Mouse (Mus musculus) hindbrain, embryonic 16.5 days (tissue): Measurements from ENCODE around the gene Man1c1. TPM values are rescaled to one million over a fixed set of nuclear protein-coding genes. Genes with fewer than 3 reads are reported as not detected.

Source experiments
- ATAC-seq: fragments of 200-750 bp; cut with Nextera tagmentation; 2 replicates; pipeline ENCODE4 v1.8.0; 2017; ENCODE audit warnings: moderate TSS enrichment, moderate library complexity
- H3K27ac ChIP-seq: fragments of 300-500 bp; sonication (generic); 2 replicates; pipeline ENCODE4 v1.5.1; 2014; ENCODE audit warnings: low read depth, mild to moderate bottlenecking, control low read depth, low read length, moderate library complexity
- H3K27me3 ChIP-seq: fragments of 300-500 bp; sonication (generic); replicated peaks from 2 replicates; pipeline ENCODE4 v1.6.1; 2014; ENCODE audit warnings: low read length; ENCODE audit not compliant: control insufficient read depth, insufficient read depth
- H3K36me3 ChIP-seq: fragments of 300-500 bp; sonication (generic); 2 replicates; pipeline ENCODE4 v1.6.1; 2014; ENCODE audit warnings: mild to moderate bottlenecking, low read length, moderate library complexity, mixed read lengths; ENCODE audit not compliant: control insufficient read depth, insufficient read depth
- H3K4me1 ChIP-seq: fragments of 300-500 bp; sonication (generic); 2 replicates; pipeline ENCODE4 v1.6.1; 2014; ENCODE audit warnings: low read depth, low read length; ENCODE audit not compliant: control insufficient read depth, insufficient read depth
- H3K4me2 ChIP-seq: fragments of 300-500 bp; sonication (generic); 2 replicates; pipeline ENCODE4 v1.6.1; 2014; ENCODE audit warnings: mild to moderate bottlenecking, low read length, control low read depth, moderate library complexity
- H3K4me3 ChIP-seq: fragments of 300-500 bp; sonication (generic); 2 replicates; pipeline ENCODE4 v1.5.1; 2014; ENCODE audit warnings: mild to moderate bottlenecking, low read length, control low read depth, moderate library complexity
- H3K9ac ChIP-seq: fragments of 300-500 bp; sonication (generic); 2 replicates; pipeline ENCODE4 v1.6.1; 2014; ENCODE audit warnings: low read depth, mild to moderate bottlenecking, control low read depth, low read length, moderate library complexity
- H3K9me3 ChIP-seq: fragments of 300-500 bp; sonication (generic); 2 replicates; pipeline ENCODE4 v1.6.1; 2014; ENCODE audit warnings: mild to moderate bottlenecking, low read length, moderate library complexity; ENCODE audit not compliant: control insufficient read depth
- WGBS: fragments of 180-500 bp; shearing (Covaris S2); extraction: QIAGEN DNeasy Blood & Tissue Kit; methylation state at CpG from one replicate; pipeline ENCODE4 v1.1.7; 2014; 5-methylcytosine and 5-hydroxymethylcytosine counted together
- polyA plus RNA-seq: library from polyadenylated mRNA; unstranded; fragments of >200 nt; fragmentation: Nextera tagmentation; extraction: Ambion mirVana; gene quantifications from 2 replicates; pipeline ENCODE4 v1.2.1, GENCODE M21; 2015

The Man1c1 gene
- polyA plus RNA-seq, 1 experiment from 2014 or later: 3.7 TPM

GRCm38 (mm10) chr4:134534932-134535786 is 168.9 kb downstream of the Man1c1 start, which contains the start of gene Mtfr1l:
Gene Mtfr1l, minus strand, starts transcription at chr4:134535387.
- WGBS: under 1% methylated on average over 54 of the region's 71 CpGs

GRCm38 (mm10) chr4:134534124-134534886 is 169.8 kb downstream of the Man1c1 start:
- peak; percentile 2 for ATAC-seq
- Histone ChIP-seq H3K27ac (peak overlapping the region; percentile 86), H3K27me3 (no peaks in the 10 kb centered on the region), H3K9ac (peak overlapping the region; percentile 84), H3K9me3 (no peaks in the 10 kb centered on the region), H3K4me1 (peaks cover 19% of the 10 kb centered on the region), H3K4me3 (peak overlapping the region; percentile 84), H3K4me2 (peak overlapping the region; percentile 84), H3K36me3 (peaks cover 12% of the 10 kb centered on the region)
- under 1% methylated on average over 48 of the region's 57 CpGs for WGBS

More at GRCm38 (mm10) chr4:134534932-134535786, 168.9 kb downstream of the Man1c1 start, which contains the start of gene Mtfr1l:
- H3K4me2 ChIP-seq: peak within 1 kb of the TSS; percentile 84
- peak within 1 kb of the TSS; percentile 84 for H3K9ac ChIP-seq
- H3K9me3 ChIP-seq: no peaks in the 10 kb centered on the region
- peaks cover 6% of the 10 kb centered on the region for H3K36me3 ChIP-seq
- ATAC-seq: peak; percentile 97
- H3K27me3 ChIP-seq: no peaks in the 10 kb centered on the region
- H3K4me1 ChIP-seq: peaks cover 19% of the 10 kb centered on the region
- peak within 1 kb of the TSS; percentile 86 for H3K27ac ChIP-seq
- peak within 1 kb of the TSS; percentile 84 for H3K4me3 ChIP-seq

- Histone ChIP-seq H3K9ac (no peak overlapping the region), H3K4me3 (no peak overlapping the region), H3K36me3 (peaks cover 14% of the 10 kb centered on the region), H3K4me2 (peak overlapping the region; percentile 84), H3K4me1 (peaks cover 19% of the 10 kb centered on the region), H3K9me3 (no peaks in the 10 kb centered on the region), H3K27ac (no peak overlapping the region), H3K27me3 (no peaks in the 10 kb centered on the region)
- WGBS: 84% methylated on average over 4 of the region's 4 CpGs
- no peak for ATAC-seq
These were observed 170.7 kb downstream of the Man1c1 start for GRCm38 (mm10) chr4:134533421-134533820.

- H3K9me3 ChIP-seq: no peaks in the 10 kb centered on the region
- H3K36me3 ChIP-seq: peaks cover 17% of the 10 kb centered on the region
- peaks cover 19% of the 10 kb centered on the region for H3K4me1 ChIP-seq
- H3K9ac ChIP-seq: no peak overlapping the region
- WGBS: 84% methylated on average over 4 of the region's 4 CpGs
- no peak overlapping the region for H3K4me2 ChIP-seq
- no peak overlapping the region for H3K4me3 ChIP-seq
- H3K27me3 ChIP-seq: no peaks in the 10 kb centered on the region
- no peak for ATAC-seq
- no peak overlapping the region for H3K27ac ChIP-seq
These were observed 171.2 kb downstream of the Man1c1 start for GRCm38 (mm10) chr4:134532928-134533327.

- Histone ChIP-seq H3K27me3 (no peaks in the 10 kb centered on the region), H3K9ac (no peak overlapping the region), H3K9me3 (no peaks in the 10 kb centered on the region), H3K36me3 (peaks cover 35% of the 10 kb centered on the region), H3K27ac (no peak overlapping the region), H3K4me1 (no peaks in the 10 kb centered on the region), H3K4me2 (no peak overlapping the region), H3K4me3 (no peak overlapping the region)
- 82% methylated on average over 5 of the region's 5 CpGs for WGBS
- no peak for ATAC-seq
These were observed 177.9 kb downstream of the Man1c1 start for GRCm38 (mm10) chr4:134526220-134526619.

GRCm38 (mm10) chr4:134525806-134526205 is 178.3 kb downstream of the Man1c1 start:
- no peak overlapping the region for H3K4me3 ChIP-seq
- no peaks in the 10 kb centered on the region for H3K27me3 ChIP-seq
- H3K27ac ChIP-seq: no peak overlapping the region
- no peak overlapping the region for H3K9ac ChIP-seq
- no peak overlapping the region for H3K4me2 ChIP-seq
- H3K9me3 ChIP-seq: no peaks in the 10 kb centered on the region
- ATAC-seq: no peak
- no peaks in the 10 kb centered on the region for H3K4me1 ChIP-seq
- H3K36me3 ChIP-seq: peaks cover 35% of the 10 kb centered on the region
- 60% methylated on average over 5 of the region's 5 CpGs for WGBS

- 93% methylated on average over 4 of the region's 4 CpGs for WGBS
- H3K4me2 ChIP-seq: no peak overlapping the region
- H3K36me3 ChIP-seq: peaks cover 20% of the 10 kb centered on the region; the same call in 1 of the 2 replicates
- H3K4me3 ChIP-seq: no peak overlapping the region
- H3K9ac ChIP-seq: no peak overlapping the region
- no peaks in the 10 kb centered on the region for H3K27me3 ChIP-seq
- ATAC-seq: no peak
- no peaks in the 10 kb centered on the region for H3K9me3 ChIP-seq
- H3K27ac ChIP-seq: no peak overlapping the region
- no peaks in the 10 kb centered on the region for H3K4me1 ChIP-seq
These were observed 180.6 kb downstream of the Man1c1 start for GRCm38 (mm10) chr4:134523447-134523846.

GRCm38 (mm10) chr4:134519281-134519680 is 184.8 kb downstream of the Man1c1 start:
- no peak overlapping the region for H3K27ac ChIP-seq
- H3K9me3 ChIP-seq: no peaks in the 10 kb centered on the region
- no peak overlapping the region for H3K4me3 ChIP-seq
- H3K27me3 ChIP-seq: no peaks in the 10 kb centered on the region
- ATAC-seq: no peak
- no peak overlapping the region for H3K4me2 ChIP-seq
- no peaks in the 10 kb centered on the region for H3K4me1 ChIP-seq
- H3K36me3 ChIP-seq: no peaks in the 10 kb centered on the region
- H3K9ac ChIP-seq: no peak overlapping the region

GRCm38 (mm10) chr4:134518541-134518940 is 185.5 kb downstream of the Man1c1 start:
- Histone ChIP-seq H3K9me3 (no peaks in the 10 kb centered on the region), H3K4me2 (no peak overlapping the region), H3K27ac (no peak overlapping the region), H3K27me3 (no peaks in the 10 kb centered on the region), H3K4me1 (no peaks in the 10 kb centered on the region), H3K4me3 (no peak overlapping the region), H3K9ac (no peak overlapping the region), H3K36me3 (no peaks in the 10 kb centered on the region)
- ATAC-seq: no peak
- WGBS: 89% methylated on average over 4 of the region's 4 CpGs
